Mouse (Mus musculus) thymus, postnatal 4 days (tissue): ENCODE data around the gene 1700102P08Rik.

Source experiments
- DNase-seq: peaks from one replicate; pipeline ENCODE4 v3.0.0; 2021

The 1700102P08Rik gene

DNA sequence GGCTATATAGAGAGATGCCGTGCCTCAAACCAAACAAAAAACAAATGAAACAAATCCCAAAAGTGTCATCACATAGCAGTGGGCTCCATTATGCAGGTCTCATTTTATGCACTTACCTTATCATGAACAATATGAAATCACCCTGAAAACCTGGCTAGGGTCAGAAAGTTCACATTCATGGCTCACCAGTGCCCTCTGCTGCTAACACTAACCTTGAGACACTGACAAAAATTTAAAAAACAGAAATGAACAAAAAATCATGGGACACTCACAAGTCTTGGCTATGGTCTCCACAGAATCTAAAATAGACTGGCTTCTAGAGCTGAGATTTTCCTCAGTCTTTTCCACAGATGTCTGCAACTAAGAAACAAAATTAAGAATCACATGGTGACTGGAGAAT is 19.6 kb downstream of the 1700102P08Rik start:
- DNase-seq = peak; percentile 65

DNA sequence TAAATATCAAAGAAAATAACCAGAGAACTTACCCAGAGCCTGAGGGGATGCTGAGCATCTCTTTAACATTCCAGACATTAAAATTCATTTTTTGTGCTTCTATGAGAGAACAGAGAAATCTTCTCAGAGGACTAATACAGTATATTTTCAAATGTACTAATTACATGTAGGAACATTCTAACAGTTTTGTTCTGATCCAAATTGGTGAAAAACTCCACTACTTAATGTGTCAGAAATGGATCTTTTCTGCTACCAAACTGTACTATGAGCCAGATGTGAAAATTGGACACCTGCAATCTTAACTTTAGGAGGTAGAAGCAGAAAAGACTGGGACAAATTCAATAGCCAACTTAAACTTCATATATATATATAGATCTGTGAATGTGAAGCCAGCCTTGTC is 35.8 kb downstream of the 1700102P08Rik start, which contains the start of gene Ccdc36:
Ccdc36 (minus strand) TSS at position 101 of the 400 bp plus-strand sequence.
- no peak for DNase-seq

- peak; percentile 23 for DNase-seq
Measured at GRCm38 (mm10) chr9:108431431-108432067, 38.9 kb downstream of the 1700102P08Rik start.

- DNase-seq = no peak
Measured at GRCm38 (mm10) chr9:108436182-108436581, 43.6 kb downstream of the 1700102P08Rik start, which contains the start of gene BC048562. Gene BC048562 (plus strand): TSS chr9:108436482.

- DNase-seq = no peak
Measured at GRCm38 (mm10) chr9:108439176-108439575, 46.6 kb downstream of the 1700102P08Rik start.

- no peak for DNase-seq
Measured at GRCm38 (mm10) chr9:108440485-108440884, 47.9 kb downstream of the 1700102P08Rik start.

DNA sequence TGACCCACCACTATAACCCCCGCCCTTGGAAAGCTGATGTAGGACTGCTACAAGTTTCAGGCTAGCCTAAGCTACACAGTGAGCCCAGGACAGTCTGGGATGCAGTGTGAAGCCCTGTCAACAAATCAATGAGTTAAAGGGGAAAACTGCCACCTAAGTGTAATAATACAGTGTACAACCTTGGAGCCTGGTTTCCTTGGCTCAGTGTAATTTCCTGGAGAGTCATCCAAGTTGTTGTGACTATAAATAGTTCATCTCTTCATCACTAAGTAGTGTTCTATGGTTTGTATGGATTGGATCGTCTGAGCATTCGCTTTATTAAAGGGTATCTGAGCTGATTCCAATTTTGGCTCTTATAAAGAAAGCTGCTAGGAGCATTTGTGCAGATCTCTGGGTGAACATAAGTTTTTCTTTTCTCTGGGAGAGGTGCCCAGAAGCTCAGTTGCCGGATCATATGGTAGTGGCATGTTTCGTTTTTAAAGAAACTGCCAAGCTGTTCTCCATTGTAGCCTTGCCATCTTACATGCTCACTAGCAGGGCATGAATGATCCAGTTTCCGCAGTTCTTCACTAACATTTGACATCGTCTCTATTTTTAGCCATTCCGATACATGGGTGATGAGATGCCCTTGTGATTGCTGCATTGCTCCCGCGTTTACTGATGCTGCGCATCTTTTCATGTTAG is 48.8 kb downstream of the 1700102P08Rik start:
- DNase-seq = no peak

DNA sequence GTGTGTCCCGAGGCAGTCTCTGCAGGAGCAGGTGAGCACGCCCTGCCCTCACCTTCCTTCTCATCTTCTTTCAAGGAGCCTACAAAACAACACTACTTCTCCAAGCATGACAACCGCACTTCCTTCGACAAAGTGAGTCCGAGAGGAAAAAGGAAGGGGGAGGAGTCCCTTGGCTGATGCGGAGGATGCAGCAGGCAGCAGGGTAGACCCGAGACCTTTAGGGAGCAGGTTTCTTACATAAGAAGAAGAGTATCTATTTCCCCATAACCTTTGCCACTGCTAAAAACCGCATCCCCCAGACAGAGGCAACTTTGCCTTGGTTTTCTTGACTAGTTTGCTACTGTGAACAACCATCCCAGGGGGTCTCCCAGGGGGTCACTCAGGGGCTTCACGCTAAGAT is 52.5 kb downstream of the 1700102P08Rik start:
- DNase-seq = no peak

GRCm38 (mm10) chr9:108449860-108450259 is 57.3 kb downstream of the 1700102P08Rik start:
- no peak for DNase-seq

GRCm38 (mm10) chr9:108450292-108451169 is 57.9 kb downstream of the 1700102P08Rik start:
- no peak for DNase-seq

DNA sequence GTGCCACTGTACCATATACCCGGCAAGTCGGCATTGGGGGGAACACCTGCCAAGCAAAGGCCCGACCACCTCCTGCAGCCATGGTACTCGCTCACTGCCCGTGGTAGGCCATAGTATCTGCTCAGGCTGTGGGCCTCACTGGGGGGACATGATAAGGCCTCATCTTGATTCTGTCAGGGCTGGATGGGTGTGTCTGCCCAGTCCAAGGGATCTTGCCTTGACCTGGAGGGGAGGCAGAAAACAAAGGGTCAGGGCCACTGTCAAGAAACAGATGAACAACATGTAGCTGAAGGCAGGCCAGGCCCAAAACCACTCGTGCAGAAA is 58.5 kb downstream of the 1700102P08Rik start:
- DNase-seq = no peak

DNA sequence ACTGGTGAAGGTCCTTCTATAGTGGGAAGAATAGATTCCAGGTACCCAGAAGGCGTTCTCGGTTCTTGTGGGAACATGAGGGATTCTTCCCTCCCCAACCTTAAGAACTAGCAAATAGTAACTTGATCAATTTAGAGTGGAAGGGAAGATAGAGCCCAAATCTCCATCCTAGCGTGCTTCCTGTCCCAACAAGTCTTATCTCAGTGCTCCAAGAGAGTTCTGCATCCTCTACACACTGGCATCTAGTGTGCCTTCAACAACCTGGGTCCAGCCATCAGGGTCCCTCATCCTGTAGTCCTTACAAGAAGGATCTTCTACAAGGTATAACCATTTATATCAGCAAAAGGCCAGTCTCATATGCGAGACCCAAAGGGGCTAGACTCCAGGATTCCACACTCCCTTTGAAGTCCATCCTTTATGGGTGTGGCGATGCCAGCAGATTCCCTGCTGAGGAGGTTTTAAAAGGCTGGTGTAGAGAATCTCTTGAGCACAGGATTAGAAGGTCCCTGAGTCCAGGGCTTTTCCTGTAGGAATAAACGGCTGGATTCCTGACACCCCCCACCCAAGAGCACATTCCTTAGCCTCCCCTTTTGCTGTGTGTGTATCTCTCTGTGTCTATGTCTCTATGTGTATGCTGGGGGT is 59.0 kb downstream of the 1700102P08Rik start:
- DNase-seq = no peak

- peak; percentile 95 for DNase-seq
Measured at GRCm38 (mm10) chr9:108452291-108452906, 59.8 kb downstream of the 1700102P08Rik start.

- no peak for DNase-seq
Measured at GRCm38 (mm10) chr9:108452911-108453310, 60.3 kb downstream of the 1700102P08Rik start.

- no peak for DNase-seq
Measured at GRCm38 (mm10) chr9:108453458-108453857, 60.9 kb downstream of the 1700102P08Rik start.

- no peak for DNase-seq
Measured at GRCm38 (mm10) chr9:108454429-108454828, 61.8 kb downstream of the 1700102P08Rik start.

DNA sequence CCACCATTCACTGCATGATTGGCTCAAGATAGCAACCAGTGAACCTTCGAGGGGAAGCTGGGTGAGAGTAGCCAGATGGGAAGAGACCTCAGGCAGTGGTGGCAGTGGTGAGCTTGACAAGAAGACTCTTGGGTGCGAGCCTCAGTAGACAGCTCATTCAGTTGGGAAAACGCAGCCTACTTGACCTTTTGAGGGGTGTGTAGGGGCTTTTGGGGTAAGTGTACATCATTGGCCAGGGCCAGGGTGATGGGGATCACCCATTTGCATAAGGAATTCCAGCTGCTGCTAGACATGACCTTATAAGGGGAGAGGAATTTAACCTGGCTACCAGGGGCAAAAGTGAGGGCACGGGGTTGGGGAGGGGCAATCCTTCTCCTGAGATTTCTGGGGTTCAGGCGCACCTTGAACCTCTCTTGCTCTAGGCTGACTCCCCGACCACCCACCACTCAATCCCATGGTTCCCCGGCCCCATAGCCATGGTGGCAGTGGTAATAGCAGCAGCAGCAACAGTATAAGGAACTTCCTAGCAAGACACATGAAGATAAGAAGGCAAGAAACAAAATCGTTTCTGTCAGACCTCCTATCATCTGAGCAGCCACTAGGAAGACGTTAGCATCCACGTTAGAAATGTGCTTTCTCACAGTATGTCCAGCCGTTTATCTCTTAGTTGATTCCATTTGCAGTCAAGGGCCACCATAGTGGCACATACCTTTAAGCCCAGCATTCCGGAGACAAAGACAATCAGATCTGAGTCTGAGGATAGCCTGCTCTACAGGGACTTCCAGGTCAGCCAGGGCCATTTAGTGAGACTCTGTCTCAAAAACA is 63.4 kb downstream of the 1700102P08Rik start:
- no peak for DNase-seq

DNA sequence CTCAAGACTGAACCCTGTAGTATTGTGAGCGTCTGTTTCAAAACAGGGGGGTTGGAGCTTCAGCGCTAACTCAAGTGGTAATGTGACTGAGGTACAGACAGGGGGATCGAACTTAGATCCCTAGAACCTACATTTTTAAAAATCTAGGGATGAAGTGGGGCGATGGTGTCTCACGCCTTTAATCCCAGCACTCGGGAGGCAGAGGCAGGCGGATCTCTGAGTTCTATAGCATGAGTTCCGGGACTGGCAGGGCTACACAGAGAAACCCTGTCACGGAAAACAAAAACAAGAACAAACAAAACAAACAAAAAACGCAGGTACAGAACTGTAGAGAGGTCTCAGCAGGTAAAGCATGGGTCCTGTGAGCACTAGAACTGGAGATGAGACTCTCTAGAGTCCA is 64.3 kb downstream of the 1700102P08Rik start:
- DNase-seq = no peak

GRCm38 (mm10) chr9:108459939-108460318 is 67.3 kb downstream of the 1700102P08Rik start:
- no peak for DNase-seq
